ENCODE assay signal across 24 mouse cellular contexts in genomic region chr17:51651880-51652279, GRCm38 (mm10).
"Had no signal": no experiment of that assay in that cellular context is flagged by ENCODE, and none has a peak within 500 bp of the region (broad histone marks: within the 10 kb centered on the region; RNA-seq: fewer than 3 reads in every experiment).

No protein-coding gene starts in this region.

- DNase-seq: gastrocnemius, postnatal 14 days; gastrocnemius, postnatal 36 days; heart, adult 2 months; heart, postnatal 10 days; heart, postnatal 4 days; kidney, adult 18-20 months; kidney, adult 8-10 months; kidney, postnatal 10 days; kidney, postnatal 25 days; kidney, postnatal 4 days; left cerebral cortex, postnatal 4 days had no signal

- H3K4me3 ChIP-seq: heart, adult 2 months; heart, embryonic 10.5 days; heart, embryonic 12.5 days; hindbrain, embryonic 10.5 days; hindbrain, embryonic 12.5 days; layer of hippocampus, adult 2 months; limb, embryonic 13.5 days; limb, embryonic 15.5 days; liver, embryonic 12.5 days had no signal

- H3K9me3 ChIP-seq: heart, embryonic 10.5 days; heart, embryonic 12.5 days; hindbrain, embryonic 10.5 days; hindbrain, embryonic 12.5 days; limb, embryonic 13.5 days; limb, embryonic 15.5 days; liver, embryonic 12.5 days had no signal

- H3K4me2 ChIP-seq: heart, embryonic 12.5 days; hindbrain, embryonic 12.5 days; hindbrain, embryonic 14.5 days; limb, embryonic 13.5 days; limb, embryonic 15.5 days; liver, embryonic 12.5 days had no signal

- H3K36me3 ChIP-seq: heart, embryonic 10.5 days; heart, embryonic 12.5 days; hindbrain, embryonic 10.5 days; hindbrain, embryonic 12.5 days; limb, embryonic 13.5 days; limb, embryonic 15.5 days; liver, embryonic 12.5 days had no signal

- ATAC-seq: hindbrain, embryonic 16.5 days; inflammation-experienced regulatory T-cells, adult 6 months; intestine, postnatal 0 days; liver, embryonic 12.5 days had no signal

- H3K4me1 ChIP-seq: heart, embryonic 10.5 days; hindbrain, embryonic 10.5 days; hindbrain, embryonic 12.5 days; limb, embryonic 13.5 days; limb, embryonic 15.5 days; liver, embryonic 12.5 days had no signal

- H3K27ac ChIP-seq: heart, adult 2 months; heart, embryonic 10.5 days; hindbrain, embryonic 10.5 days; hindbrain, embryonic 12.5 days; hindbrain, embryonic 14.5 days; layer of hippocampus, adult 2 months; limb, embryonic 13.5 days; limb, embryonic 15.5 days; liver, embryonic 12.5 days; liver, embryonic 14.5 days had no signal

- H3K27me3 ChIP-seq: heart, embryonic 12.5 days; hindbrain, embryonic 12.5 days; limb, embryonic 13.5 days; limb, embryonic 15.5 days; liver, embryonic 12.5 days had no signal

- H3K9ac ChIP-seq: heart, embryonic 12.5 days; hindbrain, embryonic 12.5 days; hindbrain, embryonic 14.5 days; limb, embryonic 13.5 days; limb, embryonic 15.5 days; liver, embryonic 12.5 days; liver, embryonic 14.5 days had no signal
